Mouse (Mus musculus) heart, embryonic 15.5 days (tissue): Measurements from ENCODE around the gene Coro6. TPM values are rescaled to one million over a fixed set of nuclear protein-coding genes. Genes with fewer than 3 reads are reported as not detected.

Experiments
- ATAC-seq: fragments of 200-750 bp; cut with Nextera tagmentation; replicated peaks from 2 replicates; pipeline ENCODE4 v1.8.0; 2017; ENCODE audit warnings: low read depth, moderate TSS enrichment; ENCODE audit not compliant: insufficient number of reproducible peaks, insufficient read depth, low FRiP score
- H3K27ac ChIP-seq: fragments of 300-500 bp; sonication (generic); 2 replicates; pipeline ENCODE4 v1.5.1; 2015; ENCODE audit warnings: mild to moderate bottlenecking, inconsistent platforms
- H3K27me3 ChIP-seq: fragments of 300-500 bp; sonication (generic); 2 replicates; pipeline ENCODE4 v1.6.1; 2015; ENCODE audit warnings: inconsistent platforms
- H3K36me3 ChIP-seq: fragments of 300-500 bp; sonication (generic); 2 replicates; pipeline ENCODE4 v1.6.1; 2015; ENCODE audit warnings: mild to moderate bottlenecking, inconsistent platforms
- H3K4me1 ChIP-seq: fragments of 300-500 bp; sonication (generic); replicated peaks from 2 replicates; pipeline ENCODE4 v1.6.1; 2015; ENCODE audit warnings: inconsistent platforms
- H3K4me2 ChIP-seq: fragments of 300-500 bp; sonication (generic); 2 replicates; pipeline ENCODE4 v1.6.1; 2015; ENCODE audit warnings: inconsistent platforms, mild to moderate bottlenecking, moderate library complexity
- H3K4me3 ChIP-seq: fragments of 300-500 bp; sonication (generic); 2 replicates; pipeline ENCODE4 v1.5.1; 2015; ENCODE audit warnings: mild to moderate bottlenecking, inconsistent platforms
- H3K9ac ChIP-seq: fragments of 300-500 bp; sonication (generic); 2 replicates; pipeline ENCODE4 v1.6.1; 2015; ENCODE audit warnings: mild to moderate bottlenecking, inconsistent platforms
- H3K9me3 ChIP-seq: fragments of 300-500 bp; sonication (generic); replicated peaks from 2 replicates; pipeline ENCODE4 v1.6.1; 2016; ENCODE audit warnings: inconsistent platforms
- WGBS: fragments of 180-500 bp; shearing (Covaris S2); methylation state at CpG from one replicate; pipeline ENCODE4 v1.1.7; 2015; ENCODE audit warnings: mixed read lengths; 5-methylcytosine and 5-hydroxymethylcytosine counted together
- polyA plus RNA-seq: library from polyadenylated mRNA; unstranded; fragments of >200 nt; fragmentation: Nextera tagmentation; extraction: Ambion mirVana; gene quantifications from 2 replicates; pipeline ENCODE4 v1.2.1, GENCODE M21; 2015

Gene Coro6
- polyA plus RNA-seq, 1 experiment from 2014 or later = 42.4 TPM

GRCm38 (mm10) chr11:77514281-77514831 lies 52.1 kb downstream of the Coro6 start:
- Histone ChIP-seq H3K9me3 (no peaks in the 10 kb centered on the region), H3K4me2 (peak overlapping the region; percentile 96), H3K4me3 (peak overlapping the region; percentile 90), H3K36me3 (no peaks in the 10 kb centered on the region), H3K9ac (peak overlapping the region; percentile 51), H3K4me1 (peaks cover 39% of the 10 kb centered on the region), H3K27me3 (peaks cover 6% of the 10 kb centered on the region; the same call in 1 of the 2 replicates), H3K27ac (peak overlapping the region; percentile 71)
- ATAC-seq = no peak
- 5% methylated on average over 19 of the region's 19 CpGs for WGBS

DNA sequence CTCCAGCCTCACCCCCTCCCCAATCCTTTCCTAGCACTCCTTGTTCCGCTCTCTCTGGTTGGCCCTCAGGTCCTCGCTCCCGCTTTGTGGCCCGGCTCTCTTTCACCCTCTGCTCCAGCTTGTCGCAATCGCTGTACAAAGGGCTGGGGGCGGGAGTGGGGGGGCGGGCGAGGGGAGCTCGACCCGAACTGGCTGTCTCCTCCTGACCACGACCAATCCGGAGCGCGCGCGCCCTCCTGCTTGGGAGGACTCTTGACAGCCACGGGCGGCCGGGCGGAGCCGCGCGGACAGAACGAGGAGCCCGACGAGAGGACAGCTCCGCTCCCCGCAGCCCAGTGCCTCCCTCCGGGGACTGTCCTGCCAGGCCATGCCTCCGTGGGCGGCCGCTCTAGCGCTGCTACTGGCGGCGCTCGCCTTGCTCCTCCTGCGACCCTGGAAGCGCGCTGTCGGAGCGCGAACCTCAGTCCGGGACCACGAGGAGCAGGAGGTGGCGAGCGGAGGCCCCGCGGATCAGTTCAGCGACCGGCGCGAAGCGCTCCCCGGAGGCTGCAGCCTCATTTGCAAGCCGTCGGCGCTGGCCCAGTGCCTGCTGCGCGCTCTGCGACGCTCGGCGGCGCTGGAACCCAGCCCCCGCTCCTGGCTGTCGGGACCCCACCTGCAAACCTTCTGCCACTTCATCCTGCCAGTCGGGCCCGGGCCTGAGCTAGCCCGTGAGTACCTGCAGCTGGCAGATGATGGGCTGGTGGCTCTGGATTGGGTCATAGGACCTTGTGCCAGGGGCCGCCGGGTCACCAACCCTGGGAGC lies 52.8 kb downstream of the Coro6 start, which contains the start of gene Abhd15:
Gene Abhd15 (plus strand): TSS at position 290 of the 805 bp plus-strand sequence.
- peak within 1 kb of the TSS; percentile 51 for H3K9ac ChIP-seq
- under 1% methylated on average over 63 of the region's 72 CpGs for WGBS
- ATAC-seq = peak; percentile 47

DNA sequence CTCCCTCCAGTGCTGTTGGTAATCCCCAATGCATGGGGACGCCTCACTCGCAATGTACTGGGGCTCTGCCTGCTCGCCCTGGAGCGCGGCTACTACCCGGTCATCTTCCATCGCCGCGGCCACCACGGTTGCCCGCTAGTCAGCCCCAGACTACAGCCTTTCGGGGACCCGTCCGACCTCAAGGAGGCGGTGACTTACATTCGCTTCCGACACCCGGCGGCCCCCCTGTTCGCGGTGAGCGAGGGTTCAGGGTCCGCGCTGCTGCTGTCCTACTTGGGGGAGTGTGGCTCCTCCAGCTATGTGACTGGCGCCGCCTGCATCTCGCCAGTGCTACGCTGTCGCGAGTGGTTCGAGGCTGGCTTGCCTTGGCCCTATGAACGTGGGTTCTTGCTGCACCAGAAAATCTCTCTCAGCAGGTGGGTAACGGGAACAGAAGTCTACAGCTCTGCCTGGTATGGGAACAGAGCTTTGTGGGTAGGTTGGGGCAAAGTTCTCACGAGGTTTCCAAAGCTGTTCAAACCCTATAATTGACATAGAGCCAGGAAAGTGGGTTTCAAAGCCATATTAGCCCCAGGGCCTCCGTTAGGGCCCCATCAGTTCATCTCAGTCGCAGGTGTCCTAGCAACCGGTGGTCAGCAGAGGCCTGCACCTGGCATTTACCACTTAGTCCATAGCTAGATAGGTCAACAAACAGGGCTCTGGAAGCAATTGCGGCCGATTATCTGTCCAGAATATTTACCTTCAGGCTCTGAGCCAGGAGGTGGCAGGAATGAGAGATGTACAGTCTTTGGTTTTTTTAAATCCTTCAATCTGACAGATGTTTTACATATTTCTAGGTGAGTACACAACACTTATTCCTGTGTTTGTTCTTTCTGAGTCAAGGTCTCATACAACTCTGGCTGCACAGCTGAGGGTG lies 53.7 kb downstream of the Coro6 start, which contains the start of gene Trp53i13:
Gene Trp53i13 (minus strand): TSS at position 344 of the 916 bp plus-strand sequence.
- WGBS = 11% methylated on average over 39 of the region's 39 CpGs
- Histone ChIP-seq H3K4me2 (peak within 1 kb of the TSS; percentile 96), H3K27ac (peak within 1 kb of the TSS; percentile 71), H3K4me1 (peaks cover 39% of the 10 kb centered on the region), H3K9me3 (no peaks in the 10 kb centered on the region), H3K9ac (peak within 1 kb of the TSS; percentile 51), H3K27me3 (peaks cover 6% of the 10 kb centered on the region; the same call in 1 of the 2 replicates), H3K4me3 (peak within 1 kb of the TSS; percentile 90), H3K36me3 (no peaks in the 10 kb centered on the region)
- no peak for ATAC-seq

More for the DNA sequence above, 52.8 kb downstream of the Coro6 start, which contains the start of gene Abhd15:
- peaks cover 39% of the 10 kb centered on the region for H3K4me1 ChIP-seq
- H3K27me3 ChIP-seq = peaks cover 6% of the 10 kb centered on the region; the same call in 1 of the 2 replicates
- no peaks in the 10 kb centered on the region for H3K36me3 ChIP-seq
- peak within 1 kb of the TSS; percentile 90 for H3K4me3 ChIP-seq
- H3K9me3 ChIP-seq = no peaks in the 10 kb centered on the region
- H3K27ac ChIP-seq = peak within 1 kb of the TSS; percentile 71
- peak within 1 kb of the TSS; percentile 96 for H3K4me2 ChIP-seq

GRCm38 (mm10) chr11:77516553-77517425 lies 54.6 kb downstream of the Coro6 start:
- 86% methylated on average over 5 of the region's 5 CpGs for WGBS

GRCm38 (mm10) chr11:77518051-77518798 lies 56.0 kb downstream of the Coro6 start:
- Histone ChIP-seq H3K27me3 (peaks cover 6% of the 10 kb centered on the region; the same call in 1 of the 2 replicates), H3K4me3 (no peak overlapping the region), H3K4me2 (no peak overlapping the region), H3K36me3 (no peaks in the 10 kb centered on the region), H3K27ac (peak overlapping the region; percentile 21; the same call in 1 of the 2 replicates), H3K9ac (no peak overlapping the region), H3K9me3 (no peaks in the 10 kb centered on the region), H3K4me1 (peaks cover 28% of the 10 kb centered on the region)
- ATAC-seq = no peak
- WGBS = 70% methylated on average over 27 of the region's 27 CpGs

More at GRCm38 (mm10) chr11:77516553-77517425, 54.6 kb downstream of the Coro6 start:
- ATAC-seq = no peak
- Histone ChIP-seq H3K4me2 (peak overlapping the region; percentile 96; the same call in 1 of the 2 replicates), H3K36me3 (no peaks in the 10 kb centered on the region), H3K4me3 (no peak overlapping the region), H3K9me3 (no peaks in the 10 kb centered on the region), H3K9ac (no peak overlapping the region), H3K27ac (no peak overlapping the region), H3K4me1 (peaks cover 34% of the 10 kb centered on the region), H3K27me3 (peaks cover 6% of the 10 kb centered on the region; the same call in 1 of the 2 replicates)

- ATAC-seq = no peak
- Histone ChIP-seq H3K4me2 (no peak within 1 kb of the TSS), H3K9me3 (no peaks in the 10 kb centered on the region), H3K27me3 (peaks cover 6% of the 10 kb centered on the region; the same call in 1 of the 2 replicates), H3K4me1 (peaks cover 22% of the 10 kb centered on the region), H3K4me3 (no peak within 1 kb of the TSS), H3K9ac (no peak within 1 kb of the TSS), H3K36me3 (no peaks in the 10 kb centered on the region), H3K27ac (peak within 1 kb of the TSS; percentile 21; the same call in 1 of the 2 replicates)
- 46% methylated on average over 5 of the region's 5 CpGs for WGBS
Measured at GRCm38 (mm10) chr11:77519043-77519442, 56.8 kb downstream of the Coro6 start, which contains the start of gene Gm10392. TSS of gene Gm10392 (minus strand) at chr11:77519198.

Other genes starting within 250 kb of the Coro6 start
- gene Ssh2, start 246.1 kb upstream of the Coro6 start, polyA plus RNA-seq = 22.0 and 22.2 TPM in 2 replicates
- gene Ankrd13b, start 27.3 kb downstream of the Coro6 start, polyA plus RNA-seq = 3.2 and 4.9 TPM in 2 replicates
- 6.8 and 10.0 TPM in 2 replicates for gene Git1, start 31.2 kb downstream of the Coro6 start, polyA plus RNA-seq
- gene Abhd15, start 52.7 kb downstream of the Coro6 start, polyA plus RNA-seq = 2.2 and 4.5 TPM in 2 replicates
- 26.3 and 32.2 TPM in 2 replicates for gene Trp53i13, start 53.6 kb downstream of the Coro6 start, polyA plus RNA-seq
- 0.13 TPM in 1 of 2 replicates, not detected in the other for gene Gm10392, start 56.8 kb downstream of the Coro6 start, polyA plus RNA-seq
- 11.4 and 13.6 TPM in 2 replicates for gene Taok1, start 145.4 kb downstream of the Coro6 start, polyA plus RNA-seq
- 3.7 TPM in 2 replicates for gene Nufip2, start 223.7 kb downstream of the Coro6 start, polyA plus RNA-seq